Mouse (Mus musculus): ENCODE measurements at regions not wholly inside any gene's neighbourhood (a gene's known extent, or its start where the extent isn't known, plus 50 kb on each side); places are given as distances from the start of the nearest gene placed in this dataset.

GRCm38 (mm10) chr17:72720753-72721152 lies 115.5 kb upstream of the Ypel5 start:
- TF ChIP-seq CTCF (IDR thresholded peaks at IDR 0.05; ENCODE audit: borderline replicate concordance, insufficient read depth, low read length) (peak; percentile 35; the same call in 1 of the 2 replicates), POLR2A (IDR thresholded peaks at IDR 0.05; ENCODE audit: low read depth, low read length) (no peak)
